Mouse (Mus musculus): ENCODE measurements around the gene Glrx5.

- TF ChIP-seq CTCF (IDR thresholded peaks at IDR 0.05; ENCODE audit: low read depth) (no peak), EP300 (IDR thresholded peaks at IDR 0.05; ENCODE audit: low read depth) (no peak)
These were observed 1.1 kb upstream of the Glrx5 start for GRCm38 (mm10) chr12:105031081-105032058.

All from liver, postnatal 0 days (tissue).